Mouse (Mus musculus) Patski (cell line): Measurements from ENCODE around the gene Ints13. TPM values are rescaled to one million over a fixed set of nuclear protein-coding genes. Genes with fewer than 3 reads are reported as not detected.

ENCODE experiments used
- ATAC-seq: fragments of 100-300 bp; one replicate; pipeline ENCODE4 v1.8.0; 2021
- CTCF ChIA-PET: fragments of 350-600 bp; sonication (Branson Sonifier 250); formaldehyde crosslinking; loops from one replicate; lab custom pipeline; 2022; ENCODE audit warnings: inconsistent platforms; lab: Charles Lee
- POLR2A ChIA-PET: fragments of 350-600 bp; sonication (Branson Sonifier 250); formaldehyde crosslinking; loops from one replicate; lab custom pipeline; 2022; ENCODE audit warnings: antibody characterized with exemption, inconsistent platforms; lab: Charles Lee
- DNase-seq: peaks from one replicate; pipeline ENCODE4 v3.0.0-alpha.2; 2011; ENCODE audit warnings: low read depth, low spot score
- H3K27me3 ChIP-seq: fragments of 371-371 bp; one replicate; pipeline ENCODE4 v1.5.1; 2021
- CTCF ChIP-seq: fragments of 100-300 bp; IDR thresholded peaks from one replicate; pipeline ENCODE4 v1.5.1; 2021
- in situ Hi-C: fragments of 300-500 bp; cut with MboI; formaldehyde crosslinking; loops from 3 replicates; pipeline ENCODE4 v1.11.1; 2018; ENCODE audit warnings: low pct_unique_long_range_greater_than_20kb, mixed read lengths
- polyA plus RNA-seq: library from polyadenylated mRNA; unstranded; gene quantifications from one replicate; pipeline ENCODE4 v1.2.3, GENCODE M21; 2021

Gene Ints13
- polyA plus RNA-seq, 1 experiment from 2014 or later = 54.7 TPM

GRCm38 (mm10) chr6:146521456-146522245 lies 56.0 kb downstream of the Ints13 start:
- H3K27me3 ChIP-seq = no peaks in the 10 kb centered on the region
- CTCF ChIA-PET = interaction anchor here (1.1 kb wide), 1 partner anchor 10 kb away, joined by 3 read pairs; no protein-coding TSS in a partner anchor
- in situ Hi-C loops = no loop called here
- DNase-seq (no peak), ATAC-seq (no peak)
- TF ChIP-seq CTCF = no peak
- POLR2A ChIA-PET = no interaction called here

DNA sequence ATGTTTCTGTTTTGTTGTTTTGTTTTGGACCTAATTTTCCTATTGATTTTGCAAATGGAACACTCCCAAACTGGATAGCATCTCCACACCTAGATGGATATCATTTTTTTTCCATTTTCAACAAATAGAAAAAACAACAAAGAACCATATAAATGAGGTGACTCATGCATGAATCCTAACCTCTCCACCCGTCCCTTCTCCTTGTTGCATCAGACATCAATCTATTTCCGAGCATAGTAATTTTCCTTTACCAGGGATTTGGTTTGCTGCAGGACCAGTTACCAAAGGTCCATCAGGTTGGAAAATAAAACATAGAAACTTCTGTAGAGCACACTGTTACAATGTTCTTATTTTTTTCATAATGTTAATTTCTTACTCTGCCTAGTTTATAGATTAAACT lies 58.6 kb downstream of the Ints13 start:
- no peaks in the 10 kb centered on the region for H3K27me3 ChIP-seq
- CTCF ChIA-PET = interaction anchor here (1.0 kb wide), 1 partner anchor 11 kb away, joined by 3 read pairs; no protein-coding TSS in a partner anchor
- no peak for TF ChIP-seq CTCF
- DNase-seq (no peak), ATAC-seq (no peak)
- POLR2A ChIA-PET = no interaction called here
- in situ Hi-C loops = no loop called here

- no peaks in the 10 kb centered on the region for H3K27me3 ChIP-seq
- POLR2A ChIA-PET = interaction anchor here (0.5 to 1.0 kb wide), 2 partner anchors 28 to 569 kb away, joined by 3 to 4 read pairs; no protein-coding TSS in a partner anchor
- in situ Hi-C loops = no loop called here
- CTCF ChIA-PET = no interaction called here
- ATAC-seq (no peak), DNase-seq (no peak)
- TF ChIP-seq CTCF = no peak
Measured at GRCm38 (mm10) chr6:146515936-146516335, 61.7 kb downstream of the Ints13 start.

DNA sequence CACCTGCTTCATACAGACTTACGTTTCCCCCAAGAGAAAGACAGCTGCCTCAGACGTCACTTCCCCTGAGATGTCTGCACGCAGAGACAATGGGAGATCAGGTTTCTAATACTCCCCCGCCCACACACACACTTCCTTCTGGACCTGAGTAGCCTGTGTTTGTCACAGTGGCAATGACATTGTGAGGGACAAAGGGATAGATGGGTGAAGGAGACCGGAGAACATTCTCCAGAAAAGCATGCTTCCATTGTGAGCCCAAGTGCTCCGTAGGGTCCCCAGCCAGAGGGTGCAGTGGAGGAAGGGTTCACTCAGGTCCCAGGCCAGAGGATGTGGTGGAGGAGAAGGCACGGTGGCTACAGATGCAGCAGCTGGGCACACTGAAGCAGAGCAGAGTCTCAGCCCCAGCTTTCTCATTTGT lies 63.1 kb downstream of the Ints13 start:
- ATAC-seq (no peak), DNase-seq (no peak)
- no peaks in the 10 kb centered on the region for H3K27me3 ChIP-seq
- POLR2A ChIA-PET = no interaction called here
- CTCF ChIA-PET = no interaction called here
- TF ChIP-seq CTCF = no peak
- in situ Hi-C loops = no loop called here

DNA sequence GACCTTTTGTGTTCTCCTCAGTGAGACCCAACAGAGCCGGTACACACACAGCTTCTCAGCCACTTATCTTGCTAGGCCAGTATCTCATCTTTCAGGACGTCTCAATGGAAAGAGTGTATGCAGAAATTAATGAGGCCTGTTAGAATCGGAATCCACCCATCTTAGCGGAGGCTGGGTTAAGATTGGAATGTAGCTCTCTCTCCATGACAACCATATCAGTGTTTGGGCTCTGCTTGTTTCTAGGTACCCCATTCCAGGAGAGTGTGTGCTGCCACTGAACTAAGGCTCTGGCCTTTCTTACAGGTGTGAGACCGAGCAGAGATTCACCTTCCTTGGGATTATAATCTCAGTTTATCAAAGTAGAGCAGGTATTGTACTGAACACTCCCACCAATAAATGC lies 63.7 kb downstream of the Ints13 start:
- no peak for TF ChIP-seq CTCF
- H3K27me3 ChIP-seq = no peaks in the 10 kb centered on the region
- DNase-seq (no peak), ATAC-seq (no peak)
- ChIA-PET CTCF (interaction anchor here (0.6 kb wide), 1 partner anchor 119 kb away, joined by 3 read pairs; no protein-coding TSS in a partner anchor), POLR2A (no interaction called here)
- in situ Hi-C loops = no loop called here

DNA sequence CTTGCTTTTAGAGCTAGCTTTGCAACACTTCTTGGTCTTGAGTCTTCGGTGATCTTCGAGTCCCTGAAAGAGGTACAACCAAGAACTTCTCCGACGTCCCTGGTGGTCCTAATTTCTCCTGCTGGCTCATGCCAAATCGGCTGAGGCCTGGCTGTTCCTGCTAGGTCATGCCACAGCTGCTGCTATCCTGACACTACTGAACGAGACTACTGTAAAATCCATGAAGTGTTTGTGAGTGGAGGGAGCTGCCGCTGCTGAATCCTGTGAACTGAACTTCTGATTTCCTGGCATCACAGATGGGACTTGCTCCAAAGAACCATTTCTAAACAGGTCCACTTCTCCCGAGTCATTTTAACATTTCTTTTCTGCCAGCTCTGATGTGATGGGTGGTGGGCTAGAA lies 64.3 kb downstream of the Ints13 start:
- no peaks in the 10 kb centered on the region for H3K27me3 ChIP-seq
- in situ Hi-C loops = no loop called here
- ATAC-seq (no peak), DNase-seq (no peak)
- ChIA-PET CTCF (interaction anchor here (0.6 kb wide), 1 partner anchor 119 kb away, joined by 3 read pairs; no protein-coding TSS in a partner anchor), POLR2A (no interaction called here)
- no peak for TF ChIP-seq CTCF

GRCm38 (mm10) chr6:146511511-146511910 lies 66.1 kb downstream of the Ints13 start:
- ATAC-seq = no peak
- TF ChIP-seq CTCF = no peak
- CTCF ChIA-PET = interaction anchor here (1.3 kb wide), 1 partner anchor 49 kb away, joined by 3 read pairs; no protein-coding TSS in a partner anchor
- no peak for DNase-seq
- in situ Hi-C loops = no loop called here
- POLR2A ChIA-PET = no interaction called here
- H3K27me3 ChIP-seq = no peaks in the 10 kb centered on the region

DNA sequence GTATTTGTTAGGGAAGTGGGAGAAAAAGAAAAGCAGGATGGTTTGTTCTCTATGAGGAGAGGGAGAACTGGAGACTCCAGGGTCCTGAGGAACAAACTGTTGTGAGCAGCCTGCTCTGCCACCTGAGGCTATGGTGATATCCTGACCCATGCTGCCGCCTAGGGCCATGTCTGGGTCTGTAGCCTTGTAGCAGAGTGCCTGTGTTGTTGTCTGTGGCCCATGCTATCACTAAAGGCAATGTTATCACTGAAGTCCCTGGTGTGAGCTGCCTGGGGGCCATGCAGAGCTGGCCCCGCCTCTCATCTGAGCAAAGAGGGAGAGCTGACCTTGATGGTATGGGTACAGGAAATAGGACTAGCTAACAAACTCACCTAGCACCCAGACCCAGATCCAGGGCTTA lies 67.7 kb downstream of the Ints13 start:
- TF ChIP-seq CTCF = no peak
- H3K27me3 ChIP-seq = no peaks in the 10 kb centered on the region
- CTCF ChIA-PET = no interaction called here
- POLR2A ChIA-PET = no interaction called here
- in situ Hi-C loops = no loop called here
- ATAC-seq (no peak), DNase-seq (no peak)

DNA sequence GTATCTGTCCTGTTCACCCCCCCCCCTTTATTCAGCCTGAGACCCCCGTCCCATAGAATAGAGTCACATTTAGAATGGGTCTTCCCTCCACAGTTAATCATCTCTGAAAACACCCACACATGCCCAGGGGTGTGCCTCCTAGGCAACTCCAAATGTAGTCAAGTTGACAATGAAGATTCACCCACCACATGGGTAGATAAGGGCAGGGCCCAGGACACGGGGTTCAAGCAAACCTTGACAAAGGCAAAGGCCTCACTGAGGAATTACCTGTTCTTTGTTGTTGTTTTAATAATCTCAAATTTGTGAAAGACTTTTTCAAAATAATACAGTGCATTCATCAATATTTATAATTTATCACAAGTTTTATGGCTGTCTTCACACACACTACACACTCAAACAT lies 73.2 kb downstream of the Ints13 start:
- DNase-seq (no peak), ATAC-seq (no peak)
- ChIA-PET CTCF (no interaction called here), POLR2A (no interaction called here)
- TF ChIP-seq CTCF = no peak
- H3K27me3 ChIP-seq = no peaks in the 10 kb centered on the region
- in situ Hi-C loops = no loop called here

DNA sequence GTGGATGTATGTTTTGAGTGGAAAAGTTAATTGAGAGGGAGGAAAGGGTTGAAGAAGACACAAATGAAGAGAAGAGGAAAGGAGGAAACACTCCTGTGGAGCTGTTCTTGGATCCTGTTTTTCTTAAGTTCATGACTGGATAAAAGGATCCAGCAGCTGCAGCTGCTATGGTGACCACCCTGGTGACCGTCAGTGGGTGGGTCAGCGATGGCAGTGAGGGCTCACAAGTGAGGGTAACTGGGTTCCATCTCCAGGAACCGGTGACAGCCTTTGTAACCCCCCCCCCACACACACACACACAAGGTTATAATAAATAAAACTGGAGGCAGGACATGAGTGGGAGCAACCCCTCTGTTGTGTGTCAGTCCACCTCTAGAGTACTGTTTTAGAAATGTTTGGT lies 74.8 kb downstream of the Ints13 start:
- DNase-seq (no peak), ATAC-seq (no peak)
- ChIA-PET CTCF (interaction anchor here (0.8 kb wide), 1 partner anchor 10 kb away, joined by 3 read pairs; no protein-coding TSS in a partner anchor), POLR2A (interaction anchor here (1.1 kb wide), 1 partner anchor 11 kb away, joined by 3 read pairs; no protein-coding TSS in a partner anchor)
- no peaks in the 10 kb centered on the region for H3K27me3 ChIP-seq
- TF ChIP-seq CTCF = no peak
- in situ Hi-C loops = no loop called here
